In the genomic region with DNA sequence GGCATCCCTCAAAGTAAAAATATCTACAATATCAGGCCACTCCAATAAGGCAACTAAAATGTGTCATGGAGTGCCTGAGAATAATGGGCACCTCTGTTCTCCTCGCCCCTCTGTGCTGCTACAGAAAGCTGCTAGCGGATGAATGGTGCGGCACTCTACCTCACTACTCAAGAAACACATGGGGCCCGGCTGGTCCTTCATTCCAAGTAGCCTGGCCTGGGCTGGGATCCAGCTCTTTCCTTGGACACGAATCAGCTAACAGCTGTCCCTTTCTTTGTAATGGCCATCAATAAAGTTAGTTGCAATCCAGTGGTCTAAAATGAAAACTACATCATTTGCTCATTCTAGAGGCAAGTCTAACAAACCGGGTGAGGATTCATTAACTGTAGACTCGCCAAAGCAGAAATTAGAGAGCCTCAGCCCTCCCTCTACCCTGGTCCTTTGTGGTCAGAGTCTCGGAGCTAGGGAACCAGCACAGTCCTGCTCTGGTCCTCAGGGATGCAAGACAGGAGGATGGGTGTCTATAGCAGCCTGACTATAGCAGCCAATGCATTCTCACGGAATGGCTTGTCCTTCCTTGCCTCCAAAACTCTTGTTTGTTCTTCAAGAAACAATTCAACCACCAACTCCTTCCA, we compare ENCODE assay signal across 10 mouse cellular contexts. TPM values are rescaled to one million over a fixed set of nuclear protein-coding genes. Genes with fewer than 3 reads are reported as not detected.
DNase-seq lines count a peak whose midpoint lies in the region; ATAC-seq lines count a peak whose summit lies in the region.
"Had no signal": no experiment of that assay in that cellular context is flagged by ENCODE, and none has a peak within 500 bp of the region (broad histone marks: within the 10 kb centered on the region; RNA-seq: fewer than 3 reads in every experiment).

No protein-coding gene starts in this region.

- no peak overlapping the region for H3K9ac ChIP-seq in forebrain, embryonic 13.5 days
- H3K9ac ChIP-seq in midbrain, embryonic 14.5 days (replicated peaks; ENCODE audit: low read length): no peak overlapping the region
- no peak overlapping the region for H3K9ac ChIP-seq in midbrain, embryonic 11.5 days (ENCODE audit: low read length)
- H3K9ac ChIP-seq in midbrain, embryonic 16.5 days (ENCODE audit: low read depth, low read length): no peak overlapping the region
- H3K9ac ChIP-seq: limb, embryonic 13.5 days had no signal

- H3K4me3 ChIP-seq in forebrain, embryonic 13.5 days: no peak overlapping the region
- H3K4me3 ChIP-seq in forebrain, embryonic 10.5 days: no peak overlapping the region
- H3K4me3 ChIP-seq in midbrain, embryonic 14.5 days (replicated peaks; ENCODE audit: low read depth, low read length): no peak overlapping the region
- no peak overlapping the region for H3K4me3 ChIP-seq in midbrain, embryonic 11.5 days (ENCODE audit: low read depth, low read length)
- H3K4me3 ChIP-seq in midbrain, embryonic 16.5 days (ENCODE audit: low read depth, low read length): 0 out of 2 replicates have a peak overlapping the region, but pooled peaks have one; percentile 0
- H3K4me3 ChIP-seq: limb, embryonic 13.5 days had no signal

- intact Hi-C loops in heart, postnatal 36 days (cut with DNase I): no loop called here

- no peak overlapping the region for H3K27ac ChIP-seq in forebrain, embryonic 13.5 days
- H3K27ac ChIP-seq in forebrain, embryonic 10.5 days: no peak overlapping the region
- no peak overlapping the region for H3K27ac ChIP-seq in midbrain, embryonic 14.5 days (replicated peaks; ENCODE audit: low read depth, low read length)
- no peak overlapping the region for H3K27ac ChIP-seq in midbrain, embryonic 11.5 days (ENCODE audit: low read depth, low read length)
- no peak overlapping the region for H3K27ac ChIP-seq in midbrain, embryonic 16.5 days (ENCODE audit: low read length)
- H3K27ac ChIP-seq: limb, embryonic 13.5 days had no signal

- peak; percentile 81 for ATAC-seq in forebrain, embryonic 13.5 days
- no peak for ATAC-seq in midbrain, embryonic 14.5 days (ENCODE audit: low FRiP score, low TSS enrichment)
- ATAC-seq in midbrain, embryonic 11.5 days (ENCODE audit: low FRiP score): no peak
- no peak for ATAC-seq in midbrain, embryonic 16.5 days

- no peaks in the 10 kb centered on the region for H3K9me3 ChIP-seq in forebrain, embryonic 13.5 days (replicated peaks)
- H3K9me3 ChIP-seq in forebrain, embryonic 10.5 days: no peaks in the 10 kb centered on the region
- H3K9me3 ChIP-seq in midbrain, embryonic 14.5 days (ENCODE audit: control insufficient read depth, low read length): no peaks in the 10 kb centered on the region
- no peaks in the 10 kb centered on the region for H3K9me3 ChIP-seq in midbrain, embryonic 11.5 days (ENCODE audit: control insufficient read depth, low read length)
- H3K9me3 ChIP-seq in midbrain, embryonic 16.5 days (replicated peaks; ENCODE audit: control insufficient read depth, low read length, poor library complexity, severe bottlenecking): no peaks in the 10 kb centered on the region
- H3K9me3 ChIP-seq: limb, embryonic 13.5 days had no signal

- peak overlapping the region; percentile 23; the same call in 1 of the 2 replicates for H3K4me2 ChIP-seq in forebrain, embryonic 13.5 days
- H3K4me2 ChIP-seq in midbrain, embryonic 14.5 days (ENCODE audit: low read length): peak overlapping the region; percentile 25
- H3K4me2 ChIP-seq in midbrain, embryonic 11.5 days: no peak overlapping the region
- peak overlapping the region; percentile 41 for H3K4me2 ChIP-seq in midbrain, embryonic 16.5 days (ENCODE audit: low read length)
- H3K4me2 ChIP-seq: limb, embryonic 13.5 days had no signal

- peaks cover 5% of the 10 kb centered on the region for H3K27me3 ChIP-seq in forebrain, embryonic 13.5 days
- H3K27me3 ChIP-seq in forebrain, embryonic 10.5 days (ENCODE audit: poor library complexity, severe bottlenecking): peaks cover 16% of the 10 kb centered on the region
- no peaks in the 10 kb centered on the region for H3K27me3 ChIP-seq in midbrain, embryonic 14.5 days (ENCODE audit: control insufficient read depth, insufficient read depth, low read length)
- H3K27me3 ChIP-seq in midbrain, embryonic 11.5 days (ENCODE audit: control insufficient read depth, insufficient read depth, low read length): peaks cover 1% of the 10 kb centered on the region
- H3K27me3 ChIP-seq in midbrain, embryonic 16.5 days (ENCODE audit: control insufficient read depth, insufficient read depth, low read depth, low read length): no peaks in the 10 kb centered on the region

- WGBS in forebrain, embryonic 13.5 days: 58% methylated on average over 9 of the region's 9 CpGs
- WGBS in forebrain, embryonic 10.5 days: 88% methylated on average over 9 of the region's 9 CpGs
- WGBS in midbrain, embryonic 14.5 days: 77% methylated on average over 9 of the region's 9 CpGs
- 87% methylated on average over 9 of the region's 9 CpGs for WGBS in midbrain, embryonic 11.5 days
- WGBS in midbrain, embryonic 16.5 days: 68% methylated on average over 9 of the region's 9 CpGs

- H3K36me3 ChIP-seq in forebrain, embryonic 13.5 days (ENCODE audit: poor library complexity, severe bottlenecking): no peaks in the 10 kb centered on the region
- H3K36me3 ChIP-seq in forebrain, embryonic 10.5 days (replicated peaks): no peaks in the 10 kb centered on the region
- H3K36me3 ChIP-seq in midbrain, embryonic 14.5 days (ENCODE audit: control insufficient read depth, insufficient read depth, low read length): no peaks in the 10 kb centered on the region
- no peaks in the 10 kb centered on the region for H3K36me3 ChIP-seq in midbrain, embryonic 11.5 days (ENCODE audit: control insufficient read depth, insufficient read depth, low read length)
- H3K36me3 ChIP-seq in midbrain, embryonic 16.5 days (ENCODE audit: control insufficient read depth, insufficient read depth, low read length): no peaks in the 10 kb centered on the region
- H3K36me3 ChIP-seq: limb, embryonic 13.5 days had no signal

- H3K4me1 ChIP-seq in forebrain, embryonic 13.5 days: peaks cover 55% of the 10 kb centered on the region
- H3K4me1 ChIP-seq in forebrain, embryonic 10.5 days: no peaks in the 10 kb centered on the region
- H3K4me1 ChIP-seq in midbrain, embryonic 14.5 days (ENCODE audit: control insufficient read depth, insufficient read depth, low read length): peaks cover 23% of the 10 kb centered on the region
- no peaks in the 10 kb centered on the region for H3K4me1 ChIP-seq in midbrain, embryonic 11.5 days (ENCODE audit: control insufficient read depth, insufficient read depth, low read length)
- H3K4me1 ChIP-seq in midbrain, embryonic 16.5 days (ENCODE audit: control insufficient read depth, insufficient read depth, low read length): peaks cover 72% of the 10 kb centered on the region
- H3K4me1 ChIP-seq: limb, embryonic 13.5 days had no signal

- no peak for DNase-seq in forebrain, embryonic 10.5 days (ENCODE audit: extremely low spot score, low spot score)
- DNase-seq in midbrain, embryonic 14.5 days: peak; percentile 39
- DNase-seq in midbrain, embryonic 11.5 days (ENCODE audit: low spot score, missing footprints): no peak
- DNase-seq in heart, postnatal 36 days: peak; percentile 28 to 32
- DNase-seq in spleen, postnatal 10 days (ENCODE audit: low spot score in 2 of 2): no peak
- no peak for DNase-seq in thymus, postnatal 0 days (ENCODE audit: low spot score)

RNA-seq across cellular contexts. Expression of gene Grin2b, which starts 7.8 kb away (rescaled TPM):
- polyA plus RNA-seq in forebrain, embryonic 13.5 days (2015; fragmentation: Nextera tagmentation; extraction: Ambion mirVana): 34.9 and 44.5 TPM in 2 replicates
- polyA plus RNA-seq in forebrain, embryonic 10.5 days (2016; fragmentation: Nextera tagmentation; extraction: Ambion mirVana): 0.31 TPM in 1 of 2 replicates, not detected in the other
- polyA plus RNA-seq in midbrain, embryonic 14.5 days (2014; fragmentation: Nextera tagmentation; extraction: Ambion mirVana): 41.1 and 53.9 TPM in 2 replicates
- polyA plus RNA-seq in midbrain, embryonic 11.5 days (2014; fragmentation: Nextera tagmentation; extraction: Ambion mirVana): 1.2 and 1.8 TPM in 2 replicates
- not detected for total RNA-seq in heart, postnatal 36 days (2021)
- 74.8 and 75.6 TPM in 2 replicates for polyA plus RNA-seq in midbrain, embryonic 16.5 days (2015; fragmentation: Nextera tagmentation; extraction: Ambion mirVana)
- not detected in 2 replicates for polyA plus RNA-seq in thymus, postnatal 0 days (2015; fragmentation: Nextera tagmentation; extraction: Ambion mirVana)
- polyA plus RNA-seq: C2C12 had no signal

Comparison
In these comparisons a context has a peak if more than half of its experiments do, and no peak if none do; other contexts are left out.
1. DNase-seq: peak in midbrain, embryonic 14.5 days (single experiment) and heart, postnatal 36 days (2 of 2); none in forebrain, embryonic 10.5 days (single experiment), midbrain, embryonic 11.5 days (single experiment), spleen, postnatal 10 days (0 of 2) and thymus, postnatal 0 days (single experiment).
2. RNA of gene Grin2b, which starts 7.8 kb away (polyA plus RNA-seq): 74.8 to 75.6 TPM in midbrain, embryonic 16.5 days, 41.1 to 53.9 TPM in midbrain, embryonic 14.5 days and 34.9 to 44.5 TPM in forebrain, embryonic 13.5 days; 1.2 to 1.8 TPM in midbrain, embryonic 11.5 days, 0.31 TPM in forebrain, embryonic 10.5 days and not detected in thymus, postnatal 0 days; every median in the first group is over 10 times any median in the second.